Mouse (Mus musculus): ENCODE data around the gene Ccdc83. TPM values are rescaled to one million over a fixed set of nuclear protein-coding genes. Genes with fewer than 3 reads are reported as not detected.

Ccdc83 gene
- polyA plus RNA-seq, 1 experiment = 0.10 TPM

- Histone ChIP-seq H3ac (ENCODE audit: control insufficient read depth, insufficient read length) (no peak overlapping the region), H3K79me2 (ENCODE audit: control insufficient read depth, insufficient read depth) (no peaks in the 10 kb centered on the region), H3K4me3 (no peak overlapping the region), H3K36me3 (ENCODE audit: control insufficient read depth, insufficient read depth) (no peaks in the 10 kb centered on the region), H3K27me3 (ENCODE audit: control insufficient read depth, insufficient read depth, insufficient read length) (no peaks in the 10 kb centered on the region), H3K4me2 (ENCODE audit: low read depth) (no peak overlapping the region)
- TF ChIP-seq REST (IDR thresholded peaks at IDR 0.05; ENCODE audit: insufficient read depth, insufficient read length) (no peak), CEBPB (IDR thresholded peaks at IDR 0.05; ENCODE audit: insufficient read depth, poor library complexity, severe bottlenecking) (no peak), USF1 (IDR thresholded peaks at IDR 0.05; ENCODE audit: low read depth) (no peak), TCF3 (IDR thresholded peaks at IDR 0.05; ENCODE audit: insufficient read length, low read depth) (no peak), POLR2A (IDR thresholded peaks at IDR 0.05; ENCODE audit: insufficient read length, low read depth) (no peak), POLR2AphosphoS2 (IDR thresholded peaks at IDR 0.05; ENCODE audit: insufficient read length, low read depth) (no peak), MYOD1 (IDR thresholded peaks at IDR 0.05; ENCODE audit: control insufficient read depth in 1 of 3, insufficient read length in 2 of 3, low read depth in 2 of 3) (no peak), E2F4 (IDR thresholded peaks at IDR 0.05; ENCODE audit: insufficient read depth) (no peak), SRF (IDR thresholded peaks at IDR 0.05; ENCODE audit: control insufficient read depth, insufficient read length, low read depth) (no peak), MAX (IDR thresholded peaks at IDR 0.05; ENCODE audit: low read depth) (no peak), MYOG (IDR thresholded peaks at IDR 0.05; ENCODE audit: control insufficient read depth in 1 of 3, insufficient read depth in 1 of 3, insufficient read length in 2 of 3, low read depth in 2 of 3) (no peak), TCF12 (IDR thresholded peaks at IDR 0.05; ENCODE audit: insufficient read depth, poor library complexity, severe bottlenecking) (no peak)
Observed at GRCm38 (mm10) chr7:90216511-90216910, 49.1 kb downstream of the Ccdc83 start.

DNA sequence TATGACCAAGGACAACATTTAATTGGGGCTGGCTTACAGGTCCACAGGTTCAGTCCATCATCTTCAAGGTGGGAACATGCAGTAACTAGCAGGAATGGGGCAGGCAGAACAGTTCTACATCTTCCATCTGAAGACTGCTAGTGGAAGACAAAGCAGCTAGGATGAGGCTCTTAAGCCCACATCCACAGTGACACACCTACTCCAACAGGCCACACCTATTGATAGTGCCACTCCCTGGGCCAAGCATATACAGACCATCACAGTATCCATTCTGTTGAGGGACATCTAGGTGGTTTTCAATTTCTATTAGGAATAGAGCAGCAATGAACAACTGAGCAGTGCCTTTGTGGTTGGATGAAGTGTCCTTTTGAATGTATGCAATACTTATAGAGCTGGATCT lies 54.6 kb downstream of the Ccdc83 start:
- H3K4me3 ChIP-seq = no peak overlapping the region
- peaks cover 27% of the 10 kb centered on the region for H3K36me3 ChIP-seq (ENCODE audit: control insufficient read depth, insufficient read depth)
- no peak overlapping the region for H3ac ChIP-seq (ENCODE audit: control insufficient read depth, insufficient read length)
- no peak overlapping the region for H3K4me2 ChIP-seq (ENCODE audit: low read depth)
- no peaks in the 10 kb centered on the region for H3K27me3 ChIP-seq (ENCODE audit: control insufficient read depth, insufficient read depth, insufficient read length)
- TF ChIP-seq MYOG (IDR thresholded peaks at IDR 0.05; ENCODE audit: control insufficient read depth in 1 of 3, insufficient read depth in 1 of 3, insufficient read length in 2 of 3, low read depth in 2 of 3) (no peak), CEBPB (IDR thresholded peaks at IDR 0.05; ENCODE audit: insufficient read depth, poor library complexity, severe bottlenecking) (no peak), MAX (IDR thresholded peaks at IDR 0.05; ENCODE audit: low read depth) (no peak), TCF12 (IDR thresholded peaks at IDR 0.05; ENCODE audit: insufficient read depth, poor library complexity, severe bottlenecking) (no peak), MYOD1 (IDR thresholded peaks at IDR 0.05; ENCODE audit: control insufficient read depth in 1 of 3, insufficient read length in 2 of 3, low read depth in 2 of 3) (no peak), REST (IDR thresholded peaks at IDR 0.05; ENCODE audit: insufficient read depth, insufficient read length) (no peak), POLR2AphosphoS2 (IDR thresholded peaks at IDR 0.05; ENCODE audit: insufficient read length, low read depth) (no peak), E2F4 (IDR thresholded peaks at IDR 0.05; ENCODE audit: insufficient read depth) (no peak), TCF3 (IDR thresholded peaks at IDR 0.05; ENCODE audit: insufficient read length, low read depth) (no peak), USF1 (IDR thresholded peaks at IDR 0.05; ENCODE audit: low read depth) (no peak), POLR2A (IDR thresholded peaks at IDR 0.05; ENCODE audit: insufficient read length, low read depth) (no peak), SRF (IDR thresholded peaks at IDR 0.05; ENCODE audit: control insufficient read depth, insufficient read length, low read depth) (no peak)
- peaks cover 4% of the 10 kb centered on the region for H3K79me2 ChIP-seq (ENCODE audit: control insufficient read depth, insufficient read depth)

- H3K27me3 ChIP-seq (ENCODE audit: control insufficient read depth, insufficient read depth, insufficient read length) = no peaks in the 10 kb centered on the region
- no peak overlapping the region for H3K4me3 ChIP-seq
- peaks cover 27% of the 10 kb centered on the region for H3K36me3 ChIP-seq (ENCODE audit: control insufficient read depth, insufficient read depth)
- H3K79me2 ChIP-seq (ENCODE audit: control insufficient read depth, insufficient read depth) = peaks cover 4% of the 10 kb centered on the region
- TF ChIP-seq MYOG (IDR thresholded peaks at IDR 0.05; ENCODE audit: control insufficient read depth in 1 of 3, insufficient read depth in 1 of 3, insufficient read length in 2 of 3, low read depth in 2 of 3) = no peak
- no peak for TF ChIP-seq POLR2A (IDR thresholded peaks at IDR 0.05; ENCODE audit: insufficient read length, low read depth)
- no peak for TF ChIP-seq TCF12 (IDR thresholded peaks at IDR 0.05; ENCODE audit: insufficient read depth, poor library complexity, severe bottlenecking)
- TF ChIP-seq USF1 (IDR thresholded peaks at IDR 0.05; ENCODE audit: low read depth) = no peak
- TF ChIP-seq MAX (IDR thresholded peaks at IDR 0.05; ENCODE audit: low read depth) = no peak
- no peak for TF ChIP-seq SRF (IDR thresholded peaks at IDR 0.05; ENCODE audit: control insufficient read depth, insufficient read length, low read depth)
- no peak for TF ChIP-seq REST (IDR thresholded peaks at IDR 0.05; ENCODE audit: insufficient read depth, insufficient read length)
- no peak for TF ChIP-seq TCF3 (IDR thresholded peaks at IDR 0.05; ENCODE audit: insufficient read length, low read depth)
- no peak for TF ChIP-seq CEBPB (IDR thresholded peaks at IDR 0.05; ENCODE audit: insufficient read depth, poor library complexity, severe bottlenecking)
- no peak for TF ChIP-seq E2F4 (IDR thresholded peaks at IDR 0.05; ENCODE audit: insufficient read depth)
- TF ChIP-seq MYOD1 (IDR thresholded peaks at IDR 0.05; ENCODE audit: control insufficient read depth in 1 of 3, insufficient read length in 2 of 3, low read depth in 2 of 3) = no peak
- TF ChIP-seq POLR2AphosphoS2 (IDR thresholded peaks at IDR 0.05; ENCODE audit: insufficient read length, low read depth) = no peak
- H3K4me2 ChIP-seq (ENCODE audit: low read depth) = no peak overlapping the region
- no peak overlapping the region for H3ac ChIP-seq (ENCODE audit: control insufficient read depth, insufficient read length)
Observed at GRCm38 (mm10) chr7:90210116-90210515, 55.5 kb downstream of the Ccdc83 start.

- Histone ChIP-seq H3K4me2 (ENCODE audit: low read depth) (no peak overlapping the region), H3K36me3 (ENCODE audit: control insufficient read depth, insufficient read depth) (peaks cover 34% of the 10 kb centered on the region), H3ac (ENCODE audit: control insufficient read depth, insufficient read length) (no peak overlapping the region), H3K79me2 (ENCODE audit: control insufficient read depth, insufficient read depth) (peaks cover 8% of the 10 kb centered on the region), H3K4me3 (no peak overlapping the region), H3K27me3 (ENCODE audit: control insufficient read depth, insufficient read depth, insufficient read length) (no peaks in the 10 kb centered on the region)
- no peak for TF ChIP-seq POLR2A (IDR thresholded peaks at IDR 0.05; ENCODE audit: insufficient read length, low read depth)
- TF ChIP-seq TCF3 (IDR thresholded peaks at IDR 0.05; ENCODE audit: insufficient read length, low read depth) = no peak
- TF ChIP-seq MAX (IDR thresholded peaks at IDR 0.05; ENCODE audit: low read depth) = no peak
- no peak for TF ChIP-seq E2F4 (IDR thresholded peaks at IDR 0.05; ENCODE audit: insufficient read depth)
- TF ChIP-seq REST (IDR thresholded peaks at IDR 0.05; ENCODE audit: insufficient read depth, insufficient read length) = no peak
- no peak for TF ChIP-seq TCF12 (IDR thresholded peaks at IDR 0.05; ENCODE audit: insufficient read depth, poor library complexity, severe bottlenecking)
- no peak for TF ChIP-seq SRF (IDR thresholded peaks at IDR 0.05; ENCODE audit: control insufficient read depth, insufficient read length, low read depth)
- TF ChIP-seq USF1 (IDR thresholded peaks at IDR 0.05; ENCODE audit: low read depth) = no peak
- TF ChIP-seq POLR2AphosphoS2 (IDR thresholded peaks at IDR 0.05; ENCODE audit: insufficient read length, low read depth) = no peak
- TF ChIP-seq CEBPB (IDR thresholded peaks at IDR 0.05; ENCODE audit: insufficient read depth, poor library complexity, severe bottlenecking) = no peak
- TF ChIP-seq MYOD1 (IDR thresholded peaks at IDR 0.05; ENCODE audit: control insufficient read depth in 1 of 3, insufficient read length in 2 of 3, low read depth in 2 of 3) = no peak
- TF ChIP-seq MYOG (IDR thresholded peaks at IDR 0.05; ENCODE audit: control insufficient read depth in 1 of 3, insufficient read depth in 1 of 3, insufficient read length in 2 of 3, low read depth in 2 of 3) = no peak
Observed at GRCm38 (mm10) chr7:90203914-90204313, 61.7 kb downstream of the Ccdc83 start.
